Mouse (Mus musculus): ENCODE results near the gene Nasp. TPM values are rescaled to one million over a fixed set of nuclear protein-coding genes. Genes with fewer than 3 reads are reported as not detected.
A peak's percentile ranks its signal among the peaks of the same experiment; 100 is the strongest.

Nasp gene
- total and polyA plus RNA-seq, 3 experiments: 25.8 to 326 (median 134) TPM

- H3K9me3 ChIP-seq (replicated peaks): no peaks in the 10 kb centered on the region
- no peak for DNase-seq (ENCODE audit: low spot score)
- no peaks in the 10 kb centered on the region for H3K27me3 ChIP-seq (ENCODE audit: insufficient read depth, low read length)
- no peak overlapping the region for H3K4me3 ChIP-seq (ENCODE audit: low read depth, low read length)
- no peak for ATAC-seq (ENCODE audit: extremely low read depth, insufficient number of reproducible peaks, low FRiP score, poor library complexity, severe bottlenecking)
- no peak for TF ChIP-seq GATA2 (IDR thresholded peaks at IDR 0.05; ENCODE audit: borderline replicate concordance, low read depth, low read length)
- no peak for TF ChIP-seq GATA1 (IDR thresholded peaks at IDR 0.05; ENCODE audit: borderline replicate concordance, low read length)
- no peak for TF ChIP-seq CTCF (IDR thresholded peaks at IDR 0.05; ENCODE audit: low read depth, low read length)
- no peak for TF ChIP-seq POLR2AphosphoS5 (IDR thresholded peaks at IDR 0.05; ENCODE audit: insufficient replicate concordance, low read depth, low read length)
- TF ChIP-seq TAL1 (conservative IDR thresholded peaks at IDR 0.05; ENCODE audit: low read depth, low read length): no peak
- H3K4me1 ChIP-seq (ENCODE audit: insufficient read depth, low read depth, low read length): peaks cover 44% of the 10 kb centered on the region
- H3K36me3 ChIP-seq (replicated peaks): peaks cover 84% of the 10 kb centered on the region
Observed at GRCm38 (mm10) chr4:116645624-116646023, 17.9 kb upstream of the Nasp start.

- no peak for ATAC-seq (ENCODE audit: extremely low read depth, insufficient number of reproducible peaks, low FRiP score, poor library complexity, severe bottlenecking)
Observed at GRCm38 (mm10) chr4:116644326-116644725, 16.6 kb upstream of the Nasp start.

GRCm38 (mm10) chr4:116642071-116642470 is 14.3 kb upstream of the Nasp start:
- DNase-seq (ENCODE audit: low spot score) (no peak), ATAC-seq (ENCODE audit: extremely low read depth, insufficient number of reproducible peaks, low FRiP score, poor library complexity, severe bottlenecking) (no peak)
- H3K9me3 ChIP-seq (replicated peaks): no peaks in the 10 kb centered on the region
- peaks cover 90% of the 10 kb centered on the region for H3K36me3 ChIP-seq (replicated peaks)
- H3K4me1 ChIP-seq (ENCODE audit: insufficient read depth, low read depth, low read length): peaks cover 16% of the 10 kb centered on the region
- no peak for TF ChIP-seq GATA1 (IDR thresholded peaks at IDR 0.05; ENCODE audit: borderline replicate concordance, low read length)
- TF ChIP-seq GATA2 (IDR thresholded peaks at IDR 0.05; ENCODE audit: borderline replicate concordance, low read depth, low read length): no peak
- TF ChIP-seq TAL1 (conservative IDR thresholded peaks at IDR 0.05; ENCODE audit: low read depth, low read length): no peak
- TF ChIP-seq POLR2AphosphoS5 (IDR thresholded peaks at IDR 0.05; ENCODE audit: insufficient replicate concordance, low read depth, low read length): no peak
- no peak for TF ChIP-seq CTCF (IDR thresholded peaks at IDR 0.05; ENCODE audit: low read depth, low read length)
- H3K4me3 ChIP-seq (ENCODE audit: low read depth, low read length): no peak overlapping the region
- H3K27me3 ChIP-seq (ENCODE audit: insufficient read depth, low read length): no peaks in the 10 kb centered on the region

More at GRCm38 (mm10) chr4:116644326-116644725, 16.6 kb upstream of the Nasp start:
- TF ChIP-seq TAL1 (conservative IDR thresholded peaks at IDR 0.05; ENCODE audit: low read depth, low read length) (no peak), CTCF (IDR thresholded peaks at IDR 0.05; ENCODE audit: low read depth, low read length) (no peak), POLR2AphosphoS5 (IDR thresholded peaks at IDR 0.05; ENCODE audit: insufficient replicate concordance, low read depth, low read length) (no peak), GATA1 (IDR thresholded peaks at IDR 0.05; ENCODE audit: borderline replicate concordance, low read length) (no peak), GATA2 (IDR thresholded peaks at IDR 0.05; ENCODE audit: borderline replicate concordance, low read depth, low read length) (no peak)
- peaks cover 87% of the 10 kb centered on the region for H3K36me3 ChIP-seq (replicated peaks)
- no peak overlapping the region for H3K4me3 ChIP-seq (ENCODE audit: low read depth, low read length)
- no peaks in the 10 kb centered on the region for H3K9me3 ChIP-seq (replicated peaks)
- peaks cover 33% of the 10 kb centered on the region for H3K4me1 ChIP-seq (ENCODE audit: insufficient read depth, low read depth, low read length)
- DNase-seq (ENCODE audit: low spot score): no peak
- no peaks in the 10 kb centered on the region for H3K27me3 ChIP-seq (ENCODE audit: insufficient read depth, low read length)

GRCm38 (mm10) chr4:116638821-116639220 is 11.1 kb upstream of the Nasp start:
- H3K4me1 ChIP-seq (ENCODE audit: insufficient read depth, low read depth, low read length): no peaks in the 10 kb centered on the region; the same call in 1 of the 2 replicates
- ATAC-seq (ENCODE audit: extremely low read depth, insufficient number of reproducible peaks, low FRiP score, poor library complexity, severe bottlenecking): no peak
- no peaks in the 10 kb centered on the region for H3K9me3 ChIP-seq (replicated peaks)
- no peak for DNase-seq (ENCODE audit: low spot score)
- H3K27me3 ChIP-seq (ENCODE audit: insufficient read depth, low read length): no peaks in the 10 kb centered on the region
- TF ChIP-seq CTCF (IDR thresholded peaks at IDR 0.05; ENCODE audit: low read depth, low read length) (no peak), GATA2 (IDR thresholded peaks at IDR 0.05; ENCODE audit: borderline replicate concordance, low read depth, low read length) (no peak), POLR2AphosphoS5 (IDR thresholded peaks at IDR 0.05; ENCODE audit: insufficient replicate concordance, low read depth, low read length) (no peak), GATA1 (IDR thresholded peaks at IDR 0.05; ENCODE audit: borderline replicate concordance, low read length) (no peak), TAL1 (conservative IDR thresholded peaks at IDR 0.05; ENCODE audit: low read depth, low read length) (no peak)
- H3K36me3 ChIP-seq (replicated peaks): peaks cover 89% of the 10 kb centered on the region
- no peak overlapping the region for H3K4me3 ChIP-seq (ENCODE audit: low read depth, low read length)

GRCm38 (mm10) chr4:116635197-116635596 is 7.5 kb upstream of the Nasp start:
- H3K9me3 ChIP-seq (replicated peaks): no peaks in the 10 kb centered on the region

GRCm38 (mm10) chr4:116627359-116627716 is 403 bp downstream of the Nasp start:
- peak; percentile 80 for DNase-seq (ENCODE audit: low spot score)
- H3K27me3 ChIP-seq (ENCODE audit: insufficient read depth, low read length): no peaks in the 10 kb centered on the region
- peak overlapping the region; percentile 99 for H3K4me3 ChIP-seq (ENCODE audit: low read depth, low read length)
- peaks cover 23% of the 10 kb centered on the region for H3K36me3 ChIP-seq (replicated peaks)
- peak; percentile 67 for ATAC-seq (ENCODE audit: extremely low read depth, insufficient number of reproducible peaks, low FRiP score, poor library complexity, severe bottlenecking)
- peak; percentile 97 for TF ChIP-seq POLR2AphosphoS5 (IDR thresholded peaks at IDR 0.05; ENCODE audit: insufficient replicate concordance, low read depth, low read length)
- TF ChIP-seq TAL1 (conservative IDR thresholded peaks at IDR 0.05; ENCODE audit: low read depth, low read length): no peak
- TF ChIP-seq CTCF (IDR thresholded peaks at IDR 0.05; ENCODE audit: low read depth, low read length): no peak
- TF ChIP-seq GATA1 (IDR thresholded peaks at IDR 0.05; ENCODE audit: borderline replicate concordance, low read length): no peak
- TF ChIP-seq GATA2 (IDR thresholded peaks at IDR 0.05; ENCODE audit: borderline replicate concordance, low read depth, low read length): no peak
- no peaks in the 10 kb centered on the region for H3K9me3 ChIP-seq (replicated peaks)
- peaks cover 26% of the 10 kb centered on the region for H3K4me1 ChIP-seq (ENCODE audit: insufficient read depth, low read depth, low read length)

More at GRCm38 (mm10) chr4:116635197-116635596, 7.5 kb upstream of the Nasp start:
- Histone ChIP-seq H3K4me1 (ENCODE audit: insufficient read depth, low read depth, low read length) (peaks cover 2% of the 10 kb centered on the region; the same call in 1 of the 2 replicates), H3K36me3 (replicated peaks) (peaks cover 58% of the 10 kb centered on the region), H3K27me3 (ENCODE audit: insufficient read depth, low read length) (no peaks in the 10 kb centered on the region), H3K4me3 (ENCODE audit: low read depth, low read length) (no peak overlapping the region)
- no peak for TF ChIP-seq GATA1 (IDR thresholded peaks at IDR 0.05; ENCODE audit: borderline replicate concordance, low read length)
- no peak for TF ChIP-seq POLR2AphosphoS5 (IDR thresholded peaks at IDR 0.05; ENCODE audit: insufficient replicate concordance, low read depth, low read length)
- no peak for TF ChIP-seq CTCF (IDR thresholded peaks at IDR 0.05; ENCODE audit: low read depth, low read length)
- TF ChIP-seq TAL1 (conservative IDR thresholded peaks at IDR 0.05; ENCODE audit: low read depth, low read length): no peak
- no peak for TF ChIP-seq GATA2 (IDR thresholded peaks at IDR 0.05; ENCODE audit: borderline replicate concordance, low read depth, low read length)
- DNase-seq (ENCODE audit: low spot score): no peak
- ATAC-seq (ENCODE audit: extremely low read depth, insufficient number of reproducible peaks, low FRiP score, poor library complexity, severe bottlenecking): no peak
